Mouse (Mus musculus) lung, embryonic 14.5 days (tissue): ENCODE data around the gene Pde6g. TPM values are rescaled to one million over a fixed set of nuclear protein-coding genes. Genes with fewer than 3 reads are reported as not detected.

Experiments
- ATAC-seq: fragments of 200-750 bp; cut with Nextera tagmentation; 2 replicates; pipeline ENCODE4 v1.8.0; 2017; ENCODE audit warnings: mild to moderate bottlenecking, moderate TSS enrichment, moderate library complexity; ENCODE audit not compliant: insufficient read depth
- DNase-seq: peaks from one replicate; pipeline ENCODE4 v3.0.0-alpha.2; 2015
- H3K27ac ChIP-seq: fragments of 300-500 bp; sonication (generic); 2 replicates; pipeline ENCODE4 v1.5.1; 2014; ENCODE audit warnings: low read depth, mild to moderate bottlenecking, moderate library complexity
- H3K27me3 ChIP-seq: fragments of 300-500 bp; sonication (generic); 2 replicates; pipeline ENCODE4 v1.6.1; 2014; ENCODE audit warnings: low read length, control low read depth; ENCODE audit not compliant: insufficient read depth
- H3K36me3 ChIP-seq: fragments of 300-500 bp; sonication (generic); 2 replicates; pipeline ENCODE4 v1.6.1; 2014; ENCODE audit warnings: control low read depth; ENCODE audit not compliant: insufficient read depth
- H3K4me1 ChIP-seq: fragments of 300-500 bp; sonication (generic); 2 replicates; pipeline ENCODE4 v1.6.1; 2014; ENCODE audit warnings: antibody characterized with exemption, control low read depth; ENCODE audit not compliant: insufficient read depth
- H3K4me2 ChIP-seq: fragments of 300-500 bp; sonication (generic); 2 replicates; pipeline ENCODE4 v1.6.1; 2014; ENCODE audit warnings: mild to moderate bottlenecking
- H3K4me3 ChIP-seq: fragments of 300-500 bp; sonication (generic); 2 replicates; pipeline ENCODE4 v1.5.1; 2014; ENCODE audit warnings: low read depth, low read length
- H3K9ac ChIP-seq: fragments of 300-500 bp; sonication (generic); 2 replicates; pipeline ENCODE4 v1.6.1; 2014
- H3K9me3 ChIP-seq: fragments of 300-500 bp; sonication (generic); 2 replicates; pipeline ENCODE4 v1.6.1; 2016; ENCODE audit warnings: low read depth, low read length, control low read depth
- CTCF ChIP-seq: IDR thresholded peaks from 2 replicates; pipeline ENCODE4 v1.5.1; 2016; ENCODE audit warnings: antibody characterized with exemption, low read depth
- WGBS: fragments of 180-500 bp; shearing (Covaris S2); extraction: QIAGEN DNeasy Blood & Tissue Kit; methylation state at CpG from one replicate; pipeline ENCODE4 v1.1.7; 2014; 5-methylcytosine and 5-hydroxymethylcytosine counted together
- polyA plus RNA-seq: library from polyadenylated mRNA; unstranded; fragments of >200 nt; fragmentation: Nextera tagmentation; extraction: Ambion mirVana; gene quantifications from 2 replicates; pipeline ENCODE4 v1.2.1, GENCODE M21; 2014

Gene Pde6g
- 0.18 TPM in 1 of 2 replicates, not detected in the other for polyA plus RNA-seq

- Histone ChIP-seq H3K36me3 (no peaks in the 10 kb centered on the region), H3K9ac (no peak within 1 kb of the TSS), H3K27me3 (no peaks in the 10 kb centered on the region), H3K4me2 (no peak within 1 kb of the TSS), H3K4me1 (0 out of 2 replicates have a peak, but pooled peaks cover 3% of the 10 kb centered on the region), H3K27ac (no peak within 1 kb of the TSS), H3K4me3 (no peak within 1 kb of the TSS), H3K9me3 (no peaks in the 10 kb centered on the region)
- WGBS, result 79% methylated on average over 4 of the region's 4 CpGs
- DNase-seq, result no peak
- no peak for ATAC-seq
- TF ChIP-seq CTCF, result no peak
Observed at GRCm38 (mm10) chr11:120453306-120453705, at the start of gene Pde6g. Gene Pde6g (minus strand): TSS chr11:120453500.

- peaks cover 27% of the 10 kb centered on the region for H3K36me3 ChIP-seq
- no peaks in the 10 kb centered on the region for H3K27me3 ChIP-seq
- no peaks in the 10 kb centered on the region for H3K4me1 ChIP-seq
- ATAC-seq (no peak), DNase-seq (no peak)
- H3K4me2 ChIP-seq, result no peak overlapping the region
- WGBS, result 83% methylated on average over 4 of the region's 4 CpGs
- no peak overlapping the region for H3K27ac ChIP-seq
- H3K4me3 ChIP-seq, result no peak overlapping the region
- no peaks in the 10 kb centered on the region for H3K9me3 ChIP-seq
- H3K9ac ChIP-seq, result no peak overlapping the region
- TF ChIP-seq CTCF, result no peak
Observed at GRCm38 (mm10) chr11:120501701-120502100, 48.4 kb upstream of the Pde6g start.

- H3K9ac ChIP-seq, result no peak overlapping the region
- no peaks in the 10 kb centered on the region for H3K9me3 ChIP-seq
- peaks cover 33% of the 10 kb centered on the region for H3K36me3 ChIP-seq
- H3K27ac ChIP-seq, result no peak overlapping the region
- no peaks in the 10 kb centered on the region for H3K4me1 ChIP-seq
- no peak overlapping the region for H3K4me3 ChIP-seq
- DNase-seq (no peak), ATAC-seq (no peak)
- H3K4me2 ChIP-seq, result no peak overlapping the region
- 49% methylated on average over 6 of the region's 6 CpGs for whole genome bisulfite sequencing
- TF ChIP-seq CTCF, result no peak
- H3K27me3 ChIP-seq, result no peaks in the 10 kb centered on the region
Observed at GRCm38 (mm10) chr11:120501018-120501417, 47.7 kb upstream of the Pde6g start.

DNA sequence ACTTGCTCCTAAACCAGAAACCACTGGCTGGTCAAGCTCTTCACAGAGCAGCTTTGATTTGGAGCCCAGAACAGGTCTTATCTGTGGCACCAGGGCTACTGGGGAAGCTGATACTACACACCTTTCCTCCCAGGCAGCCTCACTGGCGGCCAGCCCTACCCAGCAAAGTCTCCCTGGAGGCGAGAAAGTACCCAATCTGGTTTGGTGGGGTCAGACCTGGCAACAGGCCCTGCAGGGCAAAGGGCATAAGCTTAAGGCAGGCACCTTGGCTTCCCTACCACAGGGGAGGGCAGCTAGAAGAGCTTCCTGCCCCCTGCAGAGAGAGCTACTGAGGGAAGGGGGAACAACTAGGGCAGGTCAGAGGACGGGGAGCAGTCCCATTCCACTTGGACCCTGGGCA, 47.1 kb upstream of the Pde6g start:
- Histone ChIP-seq H3K4me2 (no peak overlapping the region), H3K9ac (no peak overlapping the region; the same call in 1 of the 2 replicates), H3K9me3 (no peaks in the 10 kb centered on the region), H3K36me3 (peaks cover 40% of the 10 kb centered on the region), H3K4me1 (no peaks in the 10 kb centered on the region), H3K4me3 (no peak overlapping the region), H3K27me3 (no peaks in the 10 kb centered on the region), H3K27ac (no peak overlapping the region)
- WGBS, result 16% methylated on average over 3 of the region's 3 CpGs
- TF ChIP-seq CTCF, result no peak
- DNase-seq, result peak; percentile 20
- ATAC-seq, result no peak; the same call in 1 of the 2 replicates

GRCm38 (mm10) chr11:120499894-120500293, 46.6 kb upstream of the Pde6g start:
- H3K27me3 ChIP-seq, result no peaks in the 10 kb centered on the region
- H3K4me3 ChIP-seq, result no peak overlapping the region
- no peak overlapping the region; the same call in 1 of the 2 replicates for H3K9ac ChIP-seq
- 0 out of 2 replicates have a peak, but pooled peaks have one; percentile 32 for ATAC-seq
- no peak overlapping the region for H3K4me2 ChIP-seq
- peaks cover 45% of the 10 kb centered on the region for H3K36me3 ChIP-seq
- 73% methylated on average over 6 of the region's 6 CpGs for WGBS
- no peak for TF ChIP-seq CTCF
- H3K4me1 ChIP-seq, result no peaks in the 10 kb centered on the region
- H3K9me3 ChIP-seq, result no peaks in the 10 kb centered on the region
- H3K27ac ChIP-seq, result no peak overlapping the region
- no peak for DNase-seq

DNA sequence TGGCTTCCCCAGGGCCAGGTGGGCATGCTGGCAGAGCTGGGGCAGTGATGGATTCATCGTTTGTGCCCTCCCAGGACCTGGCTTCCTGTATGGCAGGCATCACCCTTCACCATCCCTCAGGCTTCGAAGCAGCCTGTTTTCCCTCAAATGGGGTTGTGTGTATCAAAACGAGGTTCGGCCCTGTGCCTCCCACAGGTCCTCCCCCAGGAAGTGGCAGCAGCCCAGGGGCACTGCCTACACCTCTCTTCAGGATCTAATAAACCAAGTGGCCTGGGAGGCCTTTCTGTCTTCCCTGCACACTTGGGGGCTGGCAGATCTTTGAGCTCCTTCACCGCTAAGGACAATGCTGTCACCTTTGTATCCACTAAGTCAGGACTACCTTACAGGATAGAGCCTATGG, 45.6 kb upstream of the Pde6g start:
- TF ChIP-seq CTCF, result no peak
- no peak overlapping the region for H3K27ac ChIP-seq
- 77% methylated on average over 5 of the region's 5 CpGs for WGBS
- DNase-seq (no peak), ATAC-seq (no peak)
- no peaks in the 10 kb centered on the region for H3K27me3 ChIP-seq
- H3K9ac ChIP-seq, result no peak overlapping the region
- H3K36me3 ChIP-seq, result peaks cover 55% of the 10 kb centered on the region
- no peaks in the 10 kb centered on the region for H3K9me3 ChIP-seq
- no peaks in the 10 kb centered on the region for H3K4me1 ChIP-seq
- no peak overlapping the region for H3K4me3 ChIP-seq
- H3K4me2 ChIP-seq, result no peak overlapping the region

- H3K27ac ChIP-seq, result no peak overlapping the region
- H3K9me3 ChIP-seq, result no peaks in the 10 kb centered on the region
- no peak for ATAC-seq
- 0 out of 2 replicates have a peak, but pooled peaks cover 1% of the 10 kb centered on the region for H3K4me1 ChIP-seq
- WGBS, result 91% methylated on average over 12 of the region's 12 CpGs
- no peaks in the 10 kb centered on the region for H3K27me3 ChIP-seq
- H3K9ac ChIP-seq, result no peak overlapping the region
- DNase-seq, result no peak
- H3K4me3 ChIP-seq, result no peak overlapping the region
- peaks cover 59% of the 10 kb centered on the region for H3K36me3 ChIP-seq
- TF ChIP-seq CTCF, result no peak
- H3K4me2 ChIP-seq, result no peak overlapping the region
Observed at GRCm38 (mm10) chr11:120498226-120498625, 44.9 kb upstream of the Pde6g start.

GRCm38 (mm10) chr11:120497436-120497835, 44.1 kb upstream of the Pde6g start:
- Histone ChIP-seq H3K36me3 (peaks cover 59% of the 10 kb centered on the region), H3K4me2 (no peak overlapping the region), H3K9ac (no peak overlapping the region), H3K9me3 (no peaks in the 10 kb centered on the region), H3K27ac (no peak overlapping the region), H3K4me3 (no peak overlapping the region), H3K4me1 (0 out of 2 replicates have a peak, but pooled peaks cover 6% of the 10 kb centered on the region), H3K27me3 (no peaks in the 10 kb centered on the region)
- 89% methylated on average over 3 of the region's 3 CpGs for WGBS
- DNase-seq (no peak), ATAC-seq (no peak)
- TF ChIP-seq CTCF, result no peak
